Mouse (Mus musculus): ENCODE results near the gene Ppp1r10. TPM values are rescaled to one million over a fixed set of nuclear protein-coding genes. Genes with fewer than 3 reads are reported as not detected.

Gene Ppp1r10
- total and polyA plus RNA-seq, 3 experiments, result 14.5 to 70.3 (median 31.6) TPM

- peak; percentile 77; the same call in 1 of the 2 replicates for TF ChIP-seq ZMIZ1 (IDR thresholded peaks at IDR 0.05; ENCODE audit: low read depth, low read length)
- TF ChIP-seq NRF1 (IDR thresholded peaks at IDR 0.05; ENCODE audit: low read depth, low read length), result peak; percentile 82
- TF ChIP-seq BHLHE40 (IDR thresholded peaks at IDR 0.05; ENCODE audit: low read depth, low read length), result peak; percentile 43; the same call in 1 of the 2 replicates
- TF ChIP-seq RCOR1 (conservative IDR thresholded peaks at IDR 0.05; ENCODE audit: low read depth, low read length), result no peak
- peak; percentile 77 for TF ChIP-seq HCFC1 (IDR thresholded peaks at IDR 0.05; ENCODE audit: low read depth, low read length)
- TF ChIP-seq IRF4 (IDR thresholded peaks at IDR 0.05; ENCODE audit: low read depth, low read length), result no peak
- TF ChIP-seq RAD21 (IDR thresholded peaks at IDR 0.05; ENCODE audit: low read depth, low read length), result no peak
- TF ChIP-seq MAFK (IDR thresholded peaks at IDR 0.05; ENCODE audit: insufficient replicate concordance, low read length), result no peak
- peak; percentile 64 for TF ChIP-seq ETS1 (conservative IDR thresholded peaks at IDR 0.05; ENCODE audit: low read depth, low read length)
- peak; percentile 66; the same call in 1 of the 2 replicates for TF ChIP-seq USF2 (conservative IDR thresholded peaks at IDR 0.05; ENCODE audit: low read depth, low read length)
- no peak for TF ChIP-seq MAZ (IDR thresholded peaks at IDR 0.05; ENCODE audit: low read depth, low read length)
- no peak for TF ChIP-seq KAT2A (IDR thresholded peaks at IDR 0.05; ENCODE audit: insufficient replicate concordance, low read length)
These were observed 53.5 kb downstream of the Ppp1r10 start, which contains the start of gene Abcf1 (continued) for GRCm38 (mm10) chr17:35969418-35970389.

- Histone ChIP-seq H3K27me3 (replicated peaks) (no peaks in the 10 kb centered on the region), H3K9ac (ENCODE audit: insufficient read depth, low read depth) (no peak overlapping the region), H3K36me3 (replicated peaks in 1 of 2; ENCODE audit: control insufficient read depth in 1 of 2, insufficient read depth in 1 of 2, low read length in 1 of 2) (peaks cover 22 to 47% of the 10 kb centered on the region in 2 experiments), H3K4me2 (ENCODE audit: insufficient read depth, low read depth, poor library complexity, severe bottlenecking) (no peak overlapping the region), H3K4me3 (replicated peaks in 1 of 3; ENCODE audit: low read depth in 2 of 3, low read length in 2 of 3, poor library complexity in 1 of 3) (no peak overlapping the region), H3K79me2 (replicated peaks; ENCODE audit: control insufficient read depth, extremely low read depth, insufficient read depth, poor library complexity, severe bottlenecking) (peaks cover 23% of the 10 kb centered on the region), H3K9me3 (replicated peaks; ENCODE audit: low read length) (no peaks in the 10 kb centered on the region), H3K27ac (ENCODE audit: insufficient read depth, low read depth) (no peak overlapping the region), H3K4me1 (ENCODE audit: control insufficient read depth in 1 of 2, insufficient read depth in 2 of 2) (peaks cover 4 to 23% of the 10 kb centered on the region in 2 experiments; a peak in 3 of 4 replicates)
- TF ChIP-seq ETS1 (conservative IDR thresholded peaks at IDR 0.05; ENCODE audit: low read depth, low read length) (no peak), SIN3A (IDR thresholded peaks at IDR 0.05; ENCODE audit: low read length) (no peak), MAZ (IDR thresholded peaks at IDR 0.05; ENCODE audit: low read depth, low read length) (no peak), MAX (IDR thresholded peaks at IDR 0.05; ENCODE audit: low read length) (no peak), ELF1 (IDR thresholded peaks at IDR 0.05; ENCODE audit: low read depth, low read length) (no peak), KAT2A (IDR thresholded peaks at IDR 0.05; ENCODE audit: insufficient replicate concordance, low read length) (no peak), BHLHE40 (IDR thresholded peaks at IDR 0.05; ENCODE audit: low read depth, low read length) (no peak), CHD1 (IDR thresholded peaks at IDR 0.05; ENCODE audit: low read depth, low read length) (no peak), CHD2 (IDR thresholded peaks at IDR 0.05; ENCODE audit: low read length) (no peak), HCFC1 (IDR thresholded peaks at IDR 0.05; ENCODE audit: low read depth, low read length) (no peak), RAD21 (IDR thresholded peaks at IDR 0.05; ENCODE audit: low read depth, low read length) (no peak), MYC (IDR thresholded peaks at IDR 0.05; ENCODE audit: low read depth, low read length) (no peak), ZC3H11A (IDR thresholded peaks at IDR 0.05; ENCODE audit: low read depth, low read length) (no peak), MEF2A (IDR thresholded peaks at IDR 0.05; ENCODE audit: borderline replicate concordance, low read depth, low read length) (no peak), CTCF (conservative IDR thresholded peaks at IDR 0.05 in 1 of 2, IDR thresholded peaks at IDR 0.05 in 1 of 2; ENCODE audit: low read depth in 2 of 2, low read length in 2 of 2) (no peak)
- dilution Hi-C loops (cut with MboI; ENCODE audit: extremely low pct_ligation_motif_present, extremely low pct_unique_long_range_greater_than_20kb, low sequenced_read_pairs) (no loop called here), in situ Hi-C loops (cut with MboI; ENCODE audit: low pct_ligation_motif_present, low pct_unique_long_range_greater_than_20kb, low sequenced_read_pairs) (no loop called here)
- DNase-seq (ENCODE audit: extremely low read depth), result no peak
These were observed 55.9 kb downstream of the Ppp1r10 start for GRCm38 (mm10) chr17:35972131-35972530.

Data from CH12.LX (cell line).